Mouse (Mus musculus): Measurements from ENCODE around the gene Mrps16.

The Mrps16 gene

DNA sequence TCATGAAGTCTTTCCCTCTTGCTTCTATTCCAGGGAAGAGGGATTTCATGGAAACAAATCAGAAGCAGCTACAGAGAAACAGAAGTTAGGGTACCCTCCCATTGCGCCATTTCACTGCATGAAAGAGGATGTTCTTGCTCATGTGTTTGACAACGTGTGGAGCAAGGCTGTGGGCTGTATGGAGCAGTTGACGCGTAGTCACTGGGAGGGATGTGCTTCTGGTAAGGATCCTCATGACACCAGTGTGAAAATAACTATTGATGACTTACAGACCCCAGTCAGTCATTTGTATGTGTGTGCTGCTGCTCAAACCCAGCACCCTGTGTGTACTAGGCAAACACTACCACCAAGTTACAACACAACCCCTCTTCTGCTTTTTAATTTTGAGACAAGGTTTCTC, 30.2 kb downstream of the Mrps16 start:
- DNase-seq, result no peak

- peak; percentile 90 for DNase-seq
These were observed 45.4 kb downstream of the Mrps16 start, which contains the start of the genes Ecd and Fam149b for GRCm38 (mm10) chr14:20347991-20348541. Ecd (minus strand) TSS chr14:20348121. Fam149b (plus strand) TSS chr14:20348162.

GRCm38 (mm10) chr14:20347441-20347990, 45.9 kb downstream of the Mrps16 start:
- DNase-seq, result peak; percentile 6

DNA sequence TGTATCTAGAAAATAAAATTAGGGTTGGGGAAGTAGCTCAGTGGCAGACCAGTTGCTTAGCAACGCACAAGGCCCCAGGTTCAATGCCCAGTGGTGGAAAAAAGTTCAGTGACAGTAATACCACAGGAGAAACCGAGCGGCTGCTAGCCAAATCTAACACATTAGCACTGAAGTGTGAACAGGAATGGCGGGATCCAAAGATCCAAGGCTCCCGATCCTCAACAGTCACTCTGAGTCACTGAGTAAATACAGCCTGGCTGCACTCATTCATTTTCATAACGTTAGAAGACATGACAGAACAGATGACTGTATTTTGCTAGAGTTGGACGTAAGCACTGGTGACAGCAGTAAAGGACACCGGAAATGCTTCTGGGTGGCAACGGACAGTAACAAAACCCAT, 47.5 kb downstream of the Mrps16 start:
- DNase-seq, result no peak

DNA sequence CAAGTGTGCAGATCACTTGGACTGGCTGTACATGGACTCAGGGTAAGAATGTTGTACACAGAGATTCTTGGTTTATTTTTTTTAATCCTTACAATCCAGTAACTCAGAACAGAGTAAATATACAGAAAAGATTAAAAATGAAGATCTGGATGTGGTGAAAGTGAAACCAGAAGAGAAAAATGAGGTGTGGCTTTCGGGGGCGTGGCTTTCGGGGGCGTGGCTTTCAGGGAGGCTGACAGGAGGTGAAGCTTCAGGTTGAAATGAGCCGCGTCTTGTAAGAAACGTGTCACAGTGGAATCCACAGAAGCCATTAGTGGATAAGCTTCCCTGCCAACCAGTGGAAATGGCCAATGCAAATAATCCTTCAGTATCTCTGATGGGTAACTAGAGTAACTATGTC, 52.6 kb downstream of the Mrps16 start:
- DNase-seq, result no peak

GRCm38 (mm10) chr14:20340149-20340548, 53.3 kb downstream of the Mrps16 start:
- DNase-seq, result peak; percentile 42

- DNase-seq, result no peak
These were observed 54.0 kb downstream of the Mrps16 start for GRCm38 (mm10) chr14:20339415-20339814.
